Mouse (Mus musculus) MEL (cell line): ENCODE data around the gene Abcc9. TPM values are rescaled to one million over a fixed set of nuclear protein-coding genes. Genes with fewer than 3 reads are reported as not detected.

ENCODE experiments used
- DNase-seq: peaks from one replicate; pipeline ENCODE4 v3.0.0; 2011; ENCODE audit warnings: low read depth, low spot score
- H3K27ac ChIP-seq: 2 replicates; pipeline ENCODE4 v1.5.1; 2012; ENCODE audit warnings: low read depth, mild to moderate bottlenecking, control low read depth, low read length, moderate library complexity; ENCODE audit not compliant: control insufficient read depth
- H3K27me3 ChIP-seq, 2 experiments: fragments of 150-350 bp in 1 of 2; sonication (generic) in 1 of 2; 2 replicates each; pipeline ENCODE4 v1.6.1; 2012; ENCODE audit warnings: low read length in 2 of 2, mild to moderate bottlenecking in 2 of 2, improper control_type of control experiment in 1 of 2, moderate library complexity in 1 of 2; ENCODE audit not compliant: insufficient read depth in 2 of 2, control insufficient read depth in 1 of 2
- H3K36me3 ChIP-seq, 2 experiments: 2 replicates each; pipeline ENCODE4 v1.6.1; 2012 to 2014; ENCODE audit warnings: low read length in 2 of 2, improper control_type of control experiment in 1 of 2, inconsistent platforms in 1 of 2, mild to moderate bottlenecking in 1 of 2; ENCODE audit not compliant: insufficient read depth in 2 of 2, control insufficient read depth in 1 of 2
- H3K4me1 ChIP-seq, 2 experiments: fragments of 150-350 bp in 1 of 2; sonication (generic) in 1 of 2; 2 replicates each; pipeline ENCODE4 v1.6.1; 2012; ENCODE audit warnings: low read length in 2 of 2, improper control_type of control experiment in 1 of 2, mild to moderate bottlenecking in 1 of 2; ENCODE audit not compliant: insufficient read depth in 2 of 2, control insufficient read depth in 1 of 2
- H3K4me3 ChIP-seq, 2 experiments: fragments of 150-350 bp in 1 of 2; sonication (generic) in 1 of 2; 2 replicates each; pipeline ENCODE4 v1.5.1; 2012; ENCODE audit warnings: low read depth in 2 of 2, low read length in 2 of 2, mild to moderate bottlenecking in 2 of 2, moderate library complexity in 2 of 2, control low read depth in 1 of 2, improper control_type of control experiment in 1 of 2; ENCODE audit not compliant: control insufficient read depth in 1 of 2, insufficient read depth in 1 of 2
- H3K79me2 ChIP-seq: 2 replicates; pipeline ENCODE4 v1.6.1; 2012; ENCODE audit warnings: mild to moderate bottlenecking, low read length, moderate library complexity; ENCODE audit not compliant: control insufficient read depth, poor library complexity, insufficient read depth
- H3K9ac ChIP-seq: 2 replicates; pipeline ENCODE4 v1.6.1; 2012; ENCODE audit warnings: low read depth, mild to moderate bottlenecking, control low read depth, low read length, moderate library complexity; ENCODE audit not compliant: control insufficient read depth, poor library complexity, severe bottlenecking
- H3K9me3 ChIP-seq: fragments of 150-350 bp; sonication (generic); replicated peaks from 2 replicates; pipeline ENCODE4 v1.6.1; 2012; ENCODE audit warnings: mild to moderate bottlenecking, low read length, improper control_type of control experiment, moderate library complexity; ENCODE audit not compliant: insufficient read depth
- BHLHE40 ChIP-seq: IDR thresholded peaks from 2 replicates; pipeline ENCODE4 v1.6.1; 2012; ENCODE audit warnings: low read depth, mild to moderate bottlenecking, inconsistent platforms, low read length, improper control_type of control experiment, borderline replicate concordance
- CHD1 ChIP-seq: IDR thresholded peaks from 2 replicates; pipeline ENCODE4 v1.6.1; 2012; ENCODE audit warnings: low read depth, mild to moderate bottlenecking, inconsistent platforms, low read length, improper control_type of control experiment
- CHD2 ChIP-seq: IDR thresholded peaks from 2 replicates; pipeline ENCODE4 v1.6.1; 2011; ENCODE audit warnings: low read length, improper control_type of control experiment
- CTCF ChIP-seq, 3 experiments: IDR thresholded peaks in 2 of 3; conservative IDR thresholded peaks in 1 of 3; 2 replicates each; pipeline ENCODE4 v1.5.1; 2011 to 2012; ENCODE audit warnings: low read length in 3 of 3, low read depth in 2 of 3, mild to moderate bottlenecking in 2 of 3, improper control_type of control experiment in 1 of 3, inconsistent platforms in 1 of 3, mixed read lengths in 1 of 3, moderate library complexity in 1 of 3; ENCODE audit not compliant: control insufficient read depth in 1 of 3, insufficient read depth in 1 of 3, poor library complexity in 1 of 3, severe bottlenecking in 1 of 3
- E2F4 ChIP-seq: IDR thresholded peaks from 2 replicates; pipeline ENCODE4 v1.6.1; 2011; ENCODE audit warnings: low read depth, low read length, improper control_type of control experiment, borderline replicate concordance
- ELF1 ChIP-seq: IDR thresholded peaks from 2 replicates; pipeline ENCODE4 v1.6.1; 2014; ENCODE audit warnings: low read depth, mild to moderate bottlenecking, inconsistent platforms, low read length, improper control_type of control experiment, moderate library complexity
- ETS1 ChIP-seq: IDR thresholded peaks from 2 replicates; pipeline ENCODE4 v1.6.1; 2012; ENCODE audit warnings: low read depth, mild to moderate bottlenecking, inconsistent platforms, low read length, improper control_type of control experiment, moderate library complexity
- GABPA ChIP-seq: IDR thresholded peaks from 2 replicates; pipeline ENCODE4 v1.6.1; 2012; ENCODE audit warnings: low read depth, mild to moderate bottlenecking, inconsistent platforms, low read length, improper control_type of control experiment, moderate library complexity
- GATA1 ChIP-seq: IDR thresholded peaks from 2 replicates; pipeline ENCODE4 v1.6.1; 2011; ENCODE audit warnings: low read depth, low read length, improper control_type of control experiment
- KAT2A ChIP-seq: conservative IDR thresholded peaks from 2 replicates; pipeline ENCODE4 v1.6.1; 2012; ENCODE audit warnings: low read depth, low read length, improper control_type of control experiment, inconsistent platforms
- MAX ChIP-seq: IDR thresholded peaks from 2 replicates; pipeline ENCODE4 v1.6.1; 2011; ENCODE audit warnings: low read length, improper control_type of control experiment
- MAZ ChIP-seq: IDR thresholded peaks from 2 replicates; pipeline ENCODE4 v1.6.1; 2012; ENCODE audit warnings: low read depth, mild to moderate bottlenecking, inconsistent platforms, low read length, improper control_type of control experiment
- MXI1 ChIP-seq: IDR thresholded peaks from 2 replicates; pipeline ENCODE4 v1.6.1; 2011; ENCODE audit warnings: mild to moderate bottlenecking, low read depth, low read length, improper control_type of control experiment
- MYB ChIP-seq: IDR thresholded peaks from 2 replicates; pipeline ENCODE4 v1.6.1; 2011; ENCODE audit warnings: mild to moderate bottlenecking, low read depth, low read length, improper control_type of control experiment
- NELFE ChIP-seq: IDR thresholded peaks from 2 replicates; pipeline ENCODE4 v1.6.1; 2011; ENCODE audit warnings: low read depth, low read length, improper control_type of control experiment
- POLR2AphosphoS2 ChIP-seq: IDR thresholded peaks from 2 replicates; pipeline ENCODE4 v1.6.1; 2011; ENCODE audit warnings: low read length, improper control_type of control experiment
- POLR2AphosphoS5 ChIP-seq: IDR thresholded peaks from 2 replicates; pipeline ENCODE4 v1.6.1; 2012; ENCODE audit warnings: low read depth, borderline replicate concordance, mild to moderate bottlenecking, inconsistent platforms, low read length, moderate library complexity, mixed read lengths
- SMC3 ChIP-seq: IDR thresholded peaks from 2 replicates; pipeline ENCODE4 v1.6.1; 2011; ENCODE audit warnings: low read depth, low read length, improper control_type of control experiment
- TAL1 ChIP-seq: IDR thresholded peaks from 2 replicates; pipeline ENCODE4 v1.6.1; 2012; ENCODE audit warnings: mild to moderate bottlenecking, inconsistent platforms, low read length, moderate library complexity, mixed read lengths
- TBP ChIP-seq: IDR thresholded peaks from 2 replicates; pipeline ENCODE4 v1.8.0; 2011; ENCODE audit warnings: low read depth, low read length, improper control_type of control experiment
- TCF12 ChIP-seq: IDR thresholded peaks from 2 replicates; pipeline ENCODE4 v1.6.1; 2014; ENCODE audit warnings: low read depth, mild to moderate bottlenecking, inconsistent platforms, low read length, improper control_type of control experiment, moderate library complexity
- UBTF ChIP-seq: IDR thresholded peaks from 2 replicates; pipeline ENCODE4 v1.6.1; 2012; ENCODE audit warnings: low read depth, mild to moderate bottlenecking, inconsistent platforms, low read length, improper control_type of control experiment, moderate library complexity, borderline replicate concordance; ENCODE audit not compliant: insufficient read depth
- ZC3H11A ChIP-seq: IDR thresholded peaks from 2 replicates; pipeline ENCODE4 v1.6.1; 2012; ENCODE audit warnings: low read depth, mild to moderate bottlenecking, inconsistent platforms, low read length, improper control_type of control experiment
- ZKSCAN1 ChIP-seq: IDR thresholded peaks from 2 replicates; pipeline ENCODE4 v1.6.1; 2012; ENCODE audit warnings: low read depth, mild to moderate bottlenecking, inconsistent platforms, low read length, improper control_type of control experiment, moderate library complexity
- polyA plus RNA-seq, 2 experiments: library from polyadenylated mRNA; stranded (reverse) in 1 of 2; unstranded in 1 of 2; fragments of >175 nt in 1 of 2; fragments of >200 nt in 1 of 2; gene quantifications; 2 replicates each; pipeline versions ENCODE4 v1.2.1 to v1.2.4; 2012; ENCODE audit warnings: low replicate concordance in 2 of 2, low read depth in 1 of 2; ENCODE audit not compliant: insufficient read length in 2 of 2, insufficient read depth in 1 of 2, missing spikeins in 1 of 2
- total RNA-seq: library from RNA; depleted of rRNA; stranded (reverse); fragments of 300-350 nt; gene quantifications from 2 replicates; pipeline ENCODE4 v1.2.3, GENCODE M21; 2012

Gene Abcc9
- total and polyA plus RNA-seq, 3 experiments, result not detected

DNA sequence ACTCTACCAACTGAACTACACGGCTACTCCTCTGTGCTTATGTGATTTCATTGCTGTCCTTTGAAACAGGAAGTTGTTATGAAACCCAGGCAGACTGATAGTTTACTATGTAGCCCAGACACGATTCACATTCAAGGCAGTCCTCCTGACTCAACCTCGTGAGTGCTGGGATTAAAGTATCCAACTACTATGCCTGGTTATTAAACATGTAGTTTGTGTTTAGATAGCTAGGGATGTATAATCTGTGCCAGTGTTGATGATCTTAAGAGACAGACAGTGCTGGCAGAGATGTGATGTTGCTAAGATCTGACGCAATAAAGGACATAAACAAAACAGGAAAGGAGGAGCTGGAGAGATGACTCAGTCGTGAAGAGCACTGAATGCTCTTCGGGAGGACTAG, 129.2 kb downstream of the Abcc9 start:
- H3K79me2 ChIP-seq, result no peaks in the 10 kb centered on the region
- H3K36me3 ChIP-seq, result no peaks in the 10 kb centered on the region
- no peak for DNase-seq
- H3K9me3 ChIP-seq, result no peaks in the 10 kb centered on the region
- TF ChIP-seq KAT2A (no peak), NELFE (no peak), CTCF (IDR thresholded peaks at IDR 0.05 in 2 of 3, conservative IDR thresholded peaks at IDR 0.05 in 1 of 3; ENCODE audit: control insufficient read depth in 1 of 3, insufficient read depth in 1 of 3, low read depth in 2 of 3, low read length in 3 of 3, poor library complexity in 1 of 3, severe bottlenecking in 1 of 3) (no peak), TCF12 (no peak), ZC3H11A (no peak), E2F4 (no peak), ZKSCAN1 (no peak), BHLHE40 (no peak), POLR2AphosphoS5 (no peak), TBP (no peak), GATA1 (no peak), GABPA (no peak), CHD2 (no peak)
- H3K4me1 ChIP-seq, result no peaks in the 10 kb centered on the region
- H3K27me3 ChIP-seq, result no peaks in the 10 kb centered on the region
- no peak overlapping the region for H3K27ac ChIP-seq
- no peak overlapping the region for H3K9ac ChIP-seq
- H3K4me3 ChIP-seq, result no peak overlapping the region

DNA sequence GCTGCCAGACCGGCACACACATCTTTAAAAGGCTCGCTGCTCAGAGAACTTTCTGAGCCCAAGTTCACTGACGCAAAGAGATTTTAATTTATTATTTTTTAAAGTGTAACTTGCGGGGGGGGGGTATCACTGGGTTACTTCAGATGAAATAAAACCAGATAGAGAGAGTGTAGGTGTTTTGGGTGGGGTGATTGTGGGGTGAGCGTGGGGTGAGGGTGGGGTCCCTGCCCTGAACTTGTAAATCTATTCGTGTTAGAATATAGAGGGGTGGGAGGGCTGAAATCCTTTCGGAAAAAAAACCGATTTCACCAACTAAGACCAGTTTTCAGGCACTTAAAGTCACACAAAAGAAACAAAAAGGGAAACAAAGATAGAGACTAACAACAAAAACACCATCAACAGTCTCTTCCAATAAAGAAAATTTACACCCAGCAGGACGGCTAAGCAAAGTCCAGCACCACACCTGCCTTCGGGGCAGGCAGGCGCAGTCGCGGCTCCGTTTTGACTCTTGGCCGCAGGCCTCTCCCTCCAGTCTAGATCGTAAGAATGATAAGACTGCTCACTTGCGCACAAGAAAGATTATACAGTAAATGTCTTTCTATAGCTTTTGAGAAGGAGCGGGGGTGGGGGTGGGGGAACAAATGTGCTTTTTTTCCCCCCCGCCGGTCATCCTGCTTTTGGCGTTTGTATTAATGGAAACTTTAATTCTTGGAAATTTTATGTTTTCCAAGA, 130.3 kb downstream of the Abcc9 start:
- H3K27ac ChIP-seq, result no peak overlapping the region
- H3K4me3 ChIP-seq, result no peak overlapping the region
- DNase-seq, result no peak
- no peaks in the 10 kb centered on the region for H3K79me2 ChIP-seq
- H3K36me3 ChIP-seq, result no peaks in the 10 kb centered on the region
- TF ChIP-seq MYB (no peak), NELFE (no peak), CHD2 (no peak)
- no peaks in the 10 kb centered on the region for H3K9me3 ChIP-seq
- H3K9ac ChIP-seq, result no peak overlapping the region
- H3K4me1 ChIP-seq, result no peaks in the 10 kb centered on the region
- H3K27me3 ChIP-seq, result no peaks in the 10 kb centered on the region

DNA sequence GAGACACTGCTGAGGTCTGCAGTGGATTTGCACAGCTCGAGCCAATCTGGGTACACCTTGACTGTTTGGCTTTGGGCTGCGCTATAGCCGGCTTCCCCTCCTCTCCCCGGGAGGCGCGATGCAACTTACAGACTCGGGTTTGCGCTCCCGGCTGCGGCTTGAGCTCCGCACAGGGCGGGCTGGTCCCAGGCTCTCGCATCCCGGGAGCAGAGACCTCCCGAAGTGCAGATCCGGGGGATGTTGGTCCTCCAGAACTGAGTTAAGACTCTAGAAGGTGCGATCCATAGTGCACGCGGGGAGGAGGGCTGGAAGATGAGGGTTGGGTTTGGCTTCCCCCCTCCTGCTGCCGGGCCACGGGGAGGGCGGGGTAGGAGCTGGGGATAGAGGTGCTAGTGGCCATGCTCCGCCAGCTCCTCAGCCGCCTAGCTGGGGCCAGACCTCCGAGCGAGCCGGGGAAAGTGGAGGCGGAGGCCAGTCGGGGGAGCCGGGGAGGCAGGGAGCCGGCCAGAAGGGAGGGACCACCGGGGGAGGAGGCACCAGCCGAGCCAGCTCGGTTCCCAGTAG, 131.0 kb downstream of the Abcc9 start, which contains the start of gene Kcnj8:
Kcnj8 (minus strand) TSS at position 560 of the 564 bp plus-strand sequence.
- H3K4me3 ChIP-seq, result no peak within 1 kb of the TSS
- H3K9ac ChIP-seq, result no peak within 1 kb of the TSS
- H3K27ac ChIP-seq, result no peak within 1 kb of the TSS
- DNase-seq, result no peak
- no peaks in the 10 kb centered on the region for H3K79me2 ChIP-seq
- TF ChIP-seq MAX (no peak), GABPA (no peak), POLR2AphosphoS2 (no peak), MXI1 (no peak), CHD1 (no peak), GATA1 (no peak), UBTF (no peak), TAL1 (no peak), MAZ (no peak), ETS1 (no peak), POLR2AphosphoS5 (no peak), ELF1 (no peak), SMC3 (no peak), KAT2A (no peak), ZKSCAN1 (no peak), NELFE (no peak)
- H3K36me3 ChIP-seq, result no peaks in the 10 kb centered on the region
- no peaks in the 10 kb centered on the region for H3K9me3 ChIP-seq
- H3K4me1 ChIP-seq, result no peaks in the 10 kb centered on the region
- no peaks in the 10 kb centered on the region for H3K27me3 ChIP-seq
